Mouse (Mus musculus) lung, postnatal 10 days (tissue): ENCODE results near the gene Lyplal1.

Experiments used
- DNase-seq: peaks from one replicate; pipeline ENCODE4 v3.0.0; 2021

Lyplal1 gene

DNA sequence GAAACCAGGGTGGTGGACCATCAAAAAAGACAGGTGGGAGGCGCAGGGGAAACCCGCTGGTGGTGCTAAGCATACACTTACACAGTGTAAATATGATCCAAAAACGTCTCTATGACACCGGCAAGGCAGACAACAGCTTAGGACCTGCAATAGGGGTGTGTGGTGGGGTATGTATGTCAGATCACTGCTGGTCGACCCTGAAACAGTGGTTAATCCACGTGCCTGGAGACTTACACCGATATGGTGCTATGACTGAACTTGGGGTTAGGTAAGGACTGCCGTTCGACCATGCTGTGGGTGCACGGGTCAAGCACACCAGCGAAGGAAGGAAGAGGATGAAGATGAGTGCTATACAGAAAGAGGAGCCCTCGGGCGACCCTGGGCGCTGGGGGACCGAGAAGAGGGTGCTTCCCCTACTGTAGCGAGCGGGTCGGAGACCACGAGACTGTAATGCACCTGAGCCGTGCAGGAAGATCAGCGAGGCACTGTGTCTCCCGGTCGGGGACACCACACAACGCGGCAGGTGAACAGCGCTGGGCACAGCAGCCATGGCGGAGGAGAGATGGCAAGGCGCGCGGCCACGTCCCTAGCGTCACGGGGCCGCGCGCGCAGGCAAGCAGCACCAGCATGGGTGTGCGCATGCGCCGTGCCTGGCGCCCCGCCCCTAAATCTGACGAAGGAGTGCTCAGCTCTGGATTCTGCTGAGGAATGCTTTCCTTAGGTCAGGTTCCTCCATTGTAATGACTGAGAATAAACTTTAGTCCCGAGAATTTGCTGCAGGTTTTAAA, at the start of gene Lyplal1:
Gene Lyplal1 (minus strand): TSS at position 610 of the 788 bp plus-strand sequence.
- DNase-seq = peak; percentile 97

DNA sequence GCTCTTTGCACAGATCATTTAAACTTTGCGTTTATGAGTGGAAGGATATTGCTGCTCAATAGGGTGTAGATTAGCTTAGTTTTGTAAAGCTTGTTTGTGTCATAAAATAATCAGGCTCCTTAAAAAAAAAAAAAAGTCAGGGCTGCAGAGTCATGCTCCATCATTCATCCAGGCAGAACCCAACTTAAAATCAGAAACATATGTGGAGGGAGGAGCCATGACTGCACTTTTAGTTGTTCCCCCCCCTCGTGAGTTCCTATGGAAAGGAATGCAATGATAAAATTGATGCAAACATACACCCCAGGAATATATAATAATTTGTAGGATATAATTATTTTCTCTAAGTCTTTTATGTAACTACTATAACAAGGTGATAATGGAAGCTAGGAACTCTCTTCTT, 46.5 kb upstream of the Lyplal1 start:
- DNase-seq = no peak

DNA sequence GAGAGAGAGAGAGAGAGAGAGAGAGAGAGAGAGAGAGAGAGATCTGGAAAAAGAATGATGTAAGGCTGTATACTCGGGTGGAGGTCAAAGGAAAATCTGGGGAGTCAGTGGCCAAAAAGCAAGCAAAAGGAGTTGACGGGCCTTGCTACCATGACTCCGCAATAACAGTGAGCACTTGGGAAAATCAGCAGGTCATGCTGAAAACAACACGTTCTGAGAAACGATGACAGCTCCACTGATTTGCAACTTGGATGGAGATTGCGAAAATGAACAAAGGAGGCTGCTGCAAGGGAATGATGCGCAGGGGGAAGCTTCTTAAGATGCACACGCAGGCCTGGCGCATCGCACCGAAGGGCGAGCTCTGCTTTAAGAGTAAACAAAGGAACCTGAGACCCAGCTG, 46.1 kb upstream of the Lyplal1 start:
- no peak for DNase-seq

DNA sequence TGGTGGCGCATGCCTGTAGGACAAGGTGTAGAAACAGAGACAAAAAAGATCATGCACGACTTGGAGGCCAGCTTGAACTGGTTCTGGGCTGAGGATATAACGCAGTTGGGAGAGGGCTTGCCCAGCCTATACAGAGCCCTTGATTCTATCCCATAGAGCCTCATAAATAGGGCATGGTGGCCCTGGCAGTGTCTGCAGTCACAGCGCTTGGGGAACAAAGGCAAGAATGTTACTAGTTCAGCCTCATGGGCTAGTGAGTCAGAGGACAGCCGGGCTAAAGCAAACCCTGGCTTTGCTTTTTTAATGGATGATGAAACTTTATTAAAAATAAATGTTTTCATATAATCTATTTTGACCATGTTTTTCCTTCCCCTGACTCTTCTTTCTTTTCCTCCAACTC, 33.3 kb upstream of the Lyplal1 start:
- DNase-seq = no peak

DNA sequence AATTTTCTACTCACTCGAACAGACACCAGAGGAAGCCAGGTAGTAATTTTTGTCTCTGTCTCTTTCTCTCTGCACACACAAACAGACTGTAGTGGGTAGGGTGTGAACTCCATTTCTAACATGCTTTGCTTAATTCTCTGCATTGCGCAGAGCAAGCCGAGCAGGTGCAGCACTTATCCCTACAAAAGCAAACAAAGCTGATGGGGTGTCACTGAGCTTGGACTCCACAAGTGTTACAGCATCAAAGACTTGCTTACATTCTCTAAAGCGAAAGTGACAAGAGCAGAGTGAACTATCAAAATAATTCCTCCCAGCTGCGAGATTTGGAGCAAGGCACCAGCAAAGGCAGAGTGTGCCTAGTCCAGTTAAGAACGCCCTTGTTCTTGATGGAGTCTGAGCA, 28.3 kb upstream of the Lyplal1 start:
- peak; percentile 16 for DNase-seq

DNA sequence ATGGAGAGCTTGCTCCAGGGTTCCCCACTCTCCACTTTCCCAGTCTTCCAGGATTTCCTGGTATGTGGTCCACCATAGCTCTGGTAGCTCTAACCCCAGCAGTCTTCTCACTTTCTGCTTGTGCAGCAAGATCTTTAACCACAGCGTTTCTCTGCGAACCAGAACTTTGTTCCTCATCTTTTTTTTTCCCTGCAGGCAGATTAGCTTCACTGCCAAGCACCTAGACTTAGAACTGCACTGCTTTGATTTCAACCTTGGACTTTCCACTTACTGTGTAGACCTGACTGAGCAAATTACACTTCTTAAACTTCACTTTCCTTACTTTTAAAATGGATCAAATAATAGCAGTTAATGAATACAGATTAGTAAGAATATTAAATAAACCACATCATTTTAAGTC, 23.1 kb upstream of the Lyplal1 start:
- no peak for DNase-seq

DNA sequence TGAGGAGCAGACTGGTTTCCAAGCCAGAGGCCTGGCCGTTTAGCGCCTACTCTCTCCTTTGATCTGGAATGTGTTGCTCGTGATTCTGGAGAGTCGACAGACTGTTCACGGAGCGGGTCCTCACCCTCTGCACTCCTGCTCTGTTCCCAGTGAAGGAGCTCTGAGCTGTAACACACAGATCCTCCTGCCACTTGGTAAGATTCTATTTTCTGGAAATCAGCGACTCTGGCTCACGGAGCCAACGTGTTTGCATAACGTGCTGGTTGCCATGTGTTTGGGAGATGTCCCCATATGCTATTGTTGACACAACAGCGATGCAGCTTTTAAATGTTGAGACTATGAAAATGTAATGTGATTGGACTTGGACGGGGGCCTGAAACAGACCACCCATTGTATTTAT, 20.8 kb upstream of the Lyplal1 start:
- DNase-seq = peak; percentile 14

DNA sequence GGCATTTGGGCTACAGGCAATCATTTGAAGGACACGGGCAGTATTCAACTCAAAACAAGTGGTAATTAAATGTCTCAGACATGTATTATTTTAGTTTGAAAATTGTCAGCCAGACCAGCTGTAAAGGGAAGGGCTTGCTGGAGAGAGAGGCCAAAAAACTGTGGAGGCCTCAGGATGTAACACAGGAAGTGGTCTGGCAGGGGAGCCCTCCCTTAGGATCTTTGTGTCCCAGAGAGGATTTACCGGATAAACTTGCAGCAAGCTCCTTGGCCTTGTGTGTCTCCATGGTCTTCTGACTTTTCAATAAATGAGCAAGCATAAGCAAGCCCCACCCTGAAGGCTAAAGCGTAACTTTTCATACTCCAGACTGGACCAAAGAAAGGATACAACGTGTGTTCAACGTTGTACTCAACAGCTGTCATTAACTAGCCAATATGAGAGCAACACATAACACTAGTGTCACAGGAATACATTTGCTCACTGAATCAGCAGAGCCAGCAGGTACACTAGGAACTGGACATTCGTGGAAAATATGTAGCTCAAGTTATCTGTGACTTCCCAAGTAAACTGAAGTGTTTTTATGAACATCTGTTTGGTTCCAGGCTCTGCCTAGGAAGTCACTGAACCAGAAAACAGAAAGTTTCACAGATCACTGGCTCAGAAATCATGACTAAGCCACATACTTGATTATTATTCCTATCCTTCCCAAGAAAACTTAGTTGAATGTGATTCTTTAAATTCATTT, 19.7 kb upstream of the Lyplal1 start:
- peak; percentile 50 for DNase-seq

DNA sequence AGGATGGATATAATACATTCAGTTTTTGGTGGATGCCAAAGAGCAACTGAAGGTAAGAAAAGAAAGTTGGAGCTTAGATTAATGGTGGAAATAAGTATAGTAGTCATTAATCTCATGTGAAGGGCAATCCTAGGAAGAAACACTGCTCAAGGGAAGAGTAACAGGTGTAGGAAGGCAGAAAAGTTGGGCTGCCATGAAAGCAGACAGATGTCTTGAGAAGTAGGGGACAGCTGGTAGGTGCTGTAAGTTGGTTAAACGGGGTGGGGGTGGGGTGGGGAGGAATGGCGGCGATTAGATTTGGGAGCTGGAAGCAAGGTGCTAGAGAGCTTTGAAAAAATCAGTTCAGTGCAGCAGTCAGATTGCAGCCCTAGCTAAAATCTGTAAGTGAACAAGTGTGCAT, 14.4 kb upstream of the Lyplal1 start:
- DNase-seq = no peak

DNA sequence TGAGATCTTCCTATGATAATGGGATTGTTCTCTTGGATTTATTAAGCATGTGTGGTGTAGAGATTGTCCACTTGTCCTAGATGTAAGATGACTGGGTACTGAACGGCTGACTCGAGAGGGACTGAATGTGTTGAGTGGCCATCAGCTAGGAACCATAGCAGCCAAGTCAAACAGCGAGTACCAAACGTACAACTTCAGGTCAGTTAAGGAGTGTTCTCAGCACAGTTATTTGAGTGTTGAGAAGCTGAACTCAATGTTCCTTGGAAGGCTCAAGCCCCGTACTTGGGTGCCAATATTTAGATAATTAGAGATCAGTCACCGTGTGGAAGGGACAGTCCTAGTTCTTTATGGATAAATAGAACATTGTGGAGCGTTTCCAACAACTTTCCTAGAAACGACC, 11.8 kb upstream of the Lyplal1 start:
- DNase-seq = no peak

DNA sequence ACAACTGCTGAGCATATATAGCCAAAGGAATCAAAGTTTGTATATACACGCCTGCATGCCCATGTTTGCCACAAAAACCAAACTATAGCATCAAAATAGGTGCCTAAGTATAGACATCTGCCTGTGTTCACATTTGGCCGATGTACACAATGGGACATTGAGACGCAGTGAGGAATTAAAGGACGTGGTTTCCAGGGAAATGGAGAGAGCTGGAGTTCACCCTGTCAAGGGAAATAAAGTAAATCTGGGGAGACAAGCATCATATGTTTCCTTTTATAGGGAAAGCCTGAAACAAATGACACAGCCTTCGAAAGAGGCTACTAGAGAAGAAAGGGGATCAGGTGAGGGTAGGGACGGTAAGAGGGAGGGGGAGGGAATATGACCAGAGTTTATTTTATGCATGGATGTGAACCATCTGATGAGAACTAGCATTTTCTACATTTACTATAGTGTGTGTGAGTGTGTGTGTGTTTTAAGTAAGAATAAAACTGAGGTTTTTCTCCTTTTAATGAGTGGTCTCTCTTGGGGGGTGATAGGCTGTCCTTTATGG, 9.3 kb upstream of the Lyplal1 start:
- no peak for DNase-seq

DNA sequence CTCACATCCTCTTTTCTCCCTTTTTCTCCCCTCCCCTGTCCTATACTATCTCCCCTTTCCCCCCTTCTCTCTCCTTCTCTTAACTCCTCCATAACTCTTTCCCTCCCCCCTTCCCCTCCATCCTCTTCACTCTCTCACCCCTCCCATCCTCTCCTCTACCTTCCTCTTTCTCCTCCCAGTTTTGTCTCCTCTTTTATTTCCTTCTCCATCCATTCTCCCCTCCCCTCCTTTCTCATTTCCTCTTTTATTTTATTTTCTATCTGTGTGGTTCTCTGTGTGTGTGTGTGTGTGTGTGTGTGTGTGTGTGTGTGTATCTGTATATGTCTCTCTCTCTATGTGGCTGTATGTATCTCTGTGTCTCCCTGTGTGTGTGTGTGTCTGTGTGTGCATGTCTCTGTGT, 6.6 kb upstream of the Lyplal1 start:
- no peak for DNase-seq

DNA sequence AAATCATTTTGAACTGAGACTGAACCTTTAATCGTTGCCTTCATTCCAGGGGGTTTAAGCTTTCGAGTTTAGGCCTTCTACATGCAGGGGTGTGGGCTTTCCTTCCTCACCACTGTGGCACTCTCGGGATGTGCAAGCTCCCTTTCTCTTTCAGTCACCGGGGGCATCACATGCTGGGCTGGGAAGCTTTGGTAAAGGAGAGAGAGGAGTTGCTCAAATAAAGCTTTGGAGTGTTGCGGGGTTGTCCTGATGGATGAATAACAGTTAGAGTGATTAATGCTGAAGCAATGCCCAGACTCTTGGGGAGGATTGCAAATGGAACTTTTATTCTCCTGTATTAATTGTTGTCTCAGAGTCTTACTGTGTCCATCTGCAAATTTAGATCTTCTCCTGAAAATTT, 2.7 kb upstream of the Lyplal1 start:
- no peak for DNase-seq

DNA sequence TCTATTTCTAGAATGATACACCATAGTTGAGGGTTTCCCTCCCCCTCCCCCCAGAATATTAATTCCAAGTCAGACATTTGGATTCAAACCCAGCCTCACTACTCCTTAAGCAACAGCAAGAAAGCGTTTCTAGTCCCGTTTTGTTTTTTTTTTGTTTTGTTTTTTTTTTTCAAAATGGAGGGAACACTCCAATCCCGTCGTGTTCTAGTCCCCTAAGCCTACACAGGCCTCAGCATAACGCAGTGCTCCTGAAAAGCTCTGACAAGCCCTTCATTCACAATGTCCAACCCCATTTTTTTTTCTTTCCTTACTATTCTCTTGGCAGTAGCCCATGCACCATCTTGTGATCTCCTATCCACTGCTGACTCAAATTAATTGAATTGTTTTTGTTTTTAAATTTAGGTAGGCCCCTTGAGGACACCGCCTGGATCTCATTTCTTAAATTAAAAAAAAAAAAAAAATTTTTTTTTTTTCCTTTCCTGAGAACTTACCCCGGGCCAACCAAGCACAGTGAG, 967 bp downstream of the Lyplal1 start:
- DNase-seq = no peak

DNA sequence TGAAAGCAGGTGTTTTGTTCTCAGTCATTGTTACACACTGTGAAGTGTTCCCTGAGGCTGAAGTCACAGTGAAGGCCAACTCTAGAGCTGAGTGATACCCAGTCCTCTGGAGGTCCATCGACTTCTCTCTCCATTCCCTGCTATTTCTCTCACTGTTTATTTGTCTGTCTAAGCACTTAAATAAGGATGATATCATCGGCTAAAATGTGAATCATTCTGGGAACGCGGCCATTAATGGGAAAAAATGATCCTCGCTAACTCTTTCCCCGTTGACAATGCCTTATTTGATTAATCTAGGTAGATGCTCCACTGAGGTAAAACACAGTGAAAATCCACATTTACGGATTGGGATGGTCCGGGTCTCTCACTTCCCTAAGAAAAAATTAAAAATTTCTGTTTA, 14.8 kb downstream of the Lyplal1 start:
- DNase-seq = peak; percentile 54

DNA sequence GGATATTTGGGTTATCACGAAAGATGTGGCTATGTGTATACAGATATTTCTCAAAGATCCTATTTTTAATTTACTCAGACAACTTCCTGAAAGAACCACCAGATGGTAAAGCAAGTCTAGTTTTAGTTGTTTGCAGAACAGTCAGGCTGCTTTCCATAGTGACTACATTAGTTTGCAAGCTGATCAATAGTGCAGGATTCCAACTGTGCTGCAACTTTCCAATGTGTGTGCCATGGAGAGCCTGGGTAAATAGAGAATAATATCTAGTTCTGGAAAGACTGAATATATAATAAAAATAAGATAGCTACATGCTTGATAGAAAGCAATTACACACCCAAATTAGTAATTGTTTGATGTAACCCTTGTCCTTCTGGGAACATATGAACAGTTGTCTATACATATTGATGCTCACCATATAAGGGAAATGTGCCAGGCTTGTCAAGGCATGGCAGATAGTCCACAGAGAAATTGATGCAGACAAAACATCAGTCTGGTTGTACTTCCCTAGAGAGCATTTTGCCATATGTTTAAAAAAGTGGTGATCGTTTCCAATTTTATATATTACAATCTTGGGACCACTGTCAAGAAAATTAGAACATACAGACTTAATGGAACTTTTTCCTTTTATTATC, 50.7 kb downstream of the Lyplal1 start:
- DNase-seq = no peak

DNA sequence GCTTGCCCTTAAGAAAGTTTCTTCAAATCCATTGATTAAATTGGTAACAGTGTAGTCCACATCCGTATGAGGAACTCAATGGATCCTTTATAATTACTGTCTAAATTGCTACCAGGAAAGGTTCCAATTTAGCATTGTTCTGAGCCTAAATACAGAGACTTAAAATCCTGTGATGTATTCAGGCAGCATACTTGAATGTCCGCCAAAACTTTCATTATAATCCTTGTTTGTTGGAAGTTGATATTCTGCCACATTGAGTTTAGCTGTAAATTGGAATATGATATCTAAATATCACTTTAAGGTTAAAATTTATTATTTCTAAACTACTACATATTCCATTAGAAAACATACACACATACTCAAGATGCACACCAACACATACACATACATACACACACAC, 57.1 kb downstream of the Lyplal1 start:
- no peak for DNase-seq

DNA sequence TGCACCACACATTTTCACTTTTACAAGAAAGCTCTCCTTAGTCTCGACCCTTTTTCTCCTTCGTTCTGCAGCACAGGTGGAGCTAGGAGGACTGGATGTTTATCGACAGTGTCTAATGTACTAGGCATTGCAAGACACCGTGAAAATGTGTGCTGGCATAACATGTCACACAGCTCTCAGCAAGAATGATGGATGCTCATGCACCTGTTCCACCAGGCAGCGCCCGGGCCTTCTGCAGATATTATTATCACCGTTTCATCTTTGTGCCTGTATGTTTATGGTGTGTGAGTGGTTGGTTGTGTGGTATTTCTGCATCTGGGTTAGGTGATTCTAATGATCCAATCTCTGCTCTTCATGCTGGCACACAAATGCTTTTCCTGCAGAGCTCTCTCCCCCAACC, 62.9 kb downstream of the Lyplal1 start:
- no peak for DNase-seq

DNA sequence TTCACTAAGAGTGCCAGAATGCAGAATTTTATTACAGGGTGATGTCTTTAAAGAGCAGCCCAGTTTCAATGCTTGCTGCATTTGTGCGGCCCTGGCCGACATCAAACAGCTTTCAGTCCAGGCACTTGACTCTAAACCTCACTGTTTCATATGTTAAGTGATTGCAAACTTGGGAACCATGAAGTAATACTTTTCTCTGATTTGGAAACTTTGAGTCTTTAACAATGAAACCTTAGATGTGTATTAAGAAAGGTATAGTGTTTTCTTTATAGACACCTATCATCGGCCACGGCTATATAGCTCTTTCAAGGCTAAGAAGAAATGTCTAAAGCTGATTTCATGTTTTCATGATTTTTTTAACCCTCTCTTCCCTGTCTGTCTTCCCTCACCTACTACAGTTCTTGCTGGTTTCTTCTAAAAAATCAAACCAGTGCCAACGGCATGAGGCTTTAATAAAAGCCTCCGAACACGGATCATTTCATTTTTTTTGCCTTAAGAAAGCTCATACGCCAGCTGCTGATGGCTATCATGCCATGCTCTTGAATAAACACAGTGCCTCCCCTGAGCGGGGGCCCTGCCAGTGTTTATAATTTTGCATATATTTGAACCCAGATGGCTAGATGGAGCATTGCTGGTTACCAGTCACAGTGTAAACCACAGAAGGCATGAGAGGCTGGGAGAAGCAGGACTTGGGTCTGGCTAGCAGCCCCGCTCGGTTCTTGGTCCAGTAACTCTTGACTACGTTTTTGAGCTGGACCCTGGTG, 63.6 kb downstream of the Lyplal1 start:
- no peak for DNase-seq

DNA sequence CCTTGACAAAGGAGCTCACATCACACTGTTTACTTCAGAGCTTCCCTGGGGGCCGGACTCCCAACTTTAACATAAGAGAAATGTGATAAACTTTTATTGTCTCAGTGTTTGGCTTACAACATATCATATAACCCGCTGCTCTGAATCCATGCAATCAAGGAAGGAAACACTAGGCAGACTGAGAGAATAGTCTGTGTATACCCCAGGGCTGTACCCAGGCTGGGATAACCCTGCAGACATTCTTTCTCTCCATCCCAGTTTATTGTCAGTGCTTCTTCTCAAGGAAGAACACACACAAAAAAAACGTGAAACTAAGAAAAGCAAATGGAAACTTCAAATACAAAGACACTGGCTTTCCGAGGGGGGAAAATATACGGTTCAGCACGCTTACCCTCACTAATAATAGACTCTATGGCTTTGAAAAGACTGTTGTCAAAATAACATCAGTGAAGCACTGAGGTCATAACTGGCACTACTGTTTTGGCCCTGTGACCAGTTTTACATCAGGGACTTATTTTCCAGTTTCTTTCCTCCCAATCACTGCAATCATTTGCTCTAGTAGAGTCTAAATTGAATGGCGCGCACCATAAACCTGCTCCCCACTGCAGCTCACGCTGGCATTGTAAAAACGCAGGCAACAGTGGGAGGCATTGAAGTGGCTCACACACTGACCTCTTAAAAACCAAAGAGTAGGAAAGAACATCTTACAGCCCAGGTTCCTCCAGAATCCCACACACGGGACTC, 73.2 kb downstream of the Lyplal1 start:
- DNase-seq = peak; percentile 2

DNA sequence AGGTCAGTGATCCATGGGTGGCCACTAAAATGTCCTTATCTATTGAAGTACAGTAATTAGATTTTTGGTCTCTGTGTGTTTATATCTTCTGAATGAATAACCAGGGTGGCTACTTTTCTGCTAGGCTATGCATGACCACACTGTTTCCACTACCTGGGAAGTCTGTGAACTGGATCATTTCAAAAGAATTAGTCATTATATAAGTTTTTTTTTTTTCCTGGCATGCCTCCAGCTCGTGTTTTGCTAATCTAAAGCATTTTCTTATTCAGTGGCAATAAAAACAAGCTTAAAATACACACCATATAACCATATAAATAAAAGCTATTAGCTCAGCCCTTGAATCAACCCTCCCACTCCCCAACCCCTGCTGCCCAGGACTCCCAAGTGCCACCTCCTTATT, 75.3 kb downstream of the Lyplal1 start:
- no peak for DNase-seq
